Mouse (Mus musculus) heart, postnatal 25 days (tissue): ENCODE data around the gene Utp4. TPM values are rescaled to one million over a fixed set of nuclear protein-coding genes. Genes with fewer than 3 reads are reported as not detected.
"Not testable (repeated sequence)": the region's sequence is repeated elsewhere in the genome, so short reads cannot be mapped to it uniquely, and the experiment has no call there.

Source experiments
- DNase-seq: peaks from one replicate; pipeline ENCODE4 v3.0.0; 2022; ENCODE audit warnings: low spot score
- intact Hi-C: fragments of 180-260 bp; cut with DNase I; formaldehyde crosslinking; loops from one replicate; pipeline ENCODE4 v1.15.1; 2025
- total RNA-seq, 2 experiments: library from RNA; stranded (reverse); gene quantifications; 2 replicates each; pipeline ENCODE4 v1.2.3; 2021

The Utp4 gene
- total RNA-seq, 2 experiments from 2014 or later: 17.7 to 19.1 TPM

DNA sequence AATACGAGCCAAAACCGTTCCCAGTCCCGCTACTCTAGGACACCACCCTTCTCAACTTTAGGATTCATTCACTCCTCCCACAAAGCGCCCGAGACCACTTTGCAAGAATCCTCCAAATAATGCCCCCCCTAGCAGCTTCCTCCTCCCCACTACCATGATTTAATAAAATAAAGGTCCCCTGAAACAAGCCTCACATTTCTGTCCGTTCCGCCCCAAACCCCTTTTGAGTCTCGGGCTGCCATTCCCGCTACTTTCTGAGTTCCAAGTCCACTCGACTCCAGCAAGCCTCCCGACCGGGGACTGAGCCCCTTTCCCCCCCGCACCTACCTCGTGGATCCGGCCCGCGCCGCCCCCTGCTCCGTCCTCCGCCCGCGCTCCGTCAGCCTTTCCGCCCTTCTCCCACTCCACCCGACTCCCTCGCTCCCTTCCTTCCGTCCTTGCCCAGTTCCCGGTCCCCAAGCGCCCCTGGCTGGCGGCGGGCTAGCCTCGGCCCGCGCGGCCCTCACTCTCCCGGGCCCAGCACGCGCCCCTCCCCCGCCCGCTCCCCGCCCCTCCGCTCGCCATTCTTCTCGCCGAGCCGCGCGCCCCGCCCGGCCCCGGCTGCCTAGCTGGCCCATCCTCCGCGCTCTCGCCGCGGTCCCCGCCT is 507 bp upstream of the Utp4 start:
- intact Hi-C loops: loop anchor here (5.0 kb wide), 1 partner anchor 44 kb away; the partner anchor contains the start of gene Sntb2

DNA sequence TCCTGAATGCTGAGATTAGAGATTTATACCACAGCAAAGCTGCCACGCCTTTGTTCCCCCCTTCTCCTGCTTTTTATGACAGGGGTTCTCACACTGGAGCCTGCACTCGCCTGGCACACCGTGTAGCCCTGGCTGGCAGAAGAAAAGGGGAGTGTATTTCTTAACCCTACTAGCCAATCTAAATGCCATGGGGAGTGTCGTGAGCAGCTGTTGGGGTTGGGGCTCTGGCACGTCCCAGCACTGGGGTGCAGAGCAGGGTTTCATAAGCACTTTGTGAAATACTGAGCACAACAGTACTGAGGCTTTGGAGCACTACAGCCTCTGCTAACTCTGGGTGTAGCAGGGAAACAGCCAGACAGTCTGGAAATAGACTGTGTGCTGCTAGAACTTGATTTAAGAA is 6.0 kb downstream of the Utp4 start:
- DNase-seq: no peak

More for the DNA sequence above, 507 bp upstream of the Utp4 start:
- DNase-seq: no peak

DNA sequence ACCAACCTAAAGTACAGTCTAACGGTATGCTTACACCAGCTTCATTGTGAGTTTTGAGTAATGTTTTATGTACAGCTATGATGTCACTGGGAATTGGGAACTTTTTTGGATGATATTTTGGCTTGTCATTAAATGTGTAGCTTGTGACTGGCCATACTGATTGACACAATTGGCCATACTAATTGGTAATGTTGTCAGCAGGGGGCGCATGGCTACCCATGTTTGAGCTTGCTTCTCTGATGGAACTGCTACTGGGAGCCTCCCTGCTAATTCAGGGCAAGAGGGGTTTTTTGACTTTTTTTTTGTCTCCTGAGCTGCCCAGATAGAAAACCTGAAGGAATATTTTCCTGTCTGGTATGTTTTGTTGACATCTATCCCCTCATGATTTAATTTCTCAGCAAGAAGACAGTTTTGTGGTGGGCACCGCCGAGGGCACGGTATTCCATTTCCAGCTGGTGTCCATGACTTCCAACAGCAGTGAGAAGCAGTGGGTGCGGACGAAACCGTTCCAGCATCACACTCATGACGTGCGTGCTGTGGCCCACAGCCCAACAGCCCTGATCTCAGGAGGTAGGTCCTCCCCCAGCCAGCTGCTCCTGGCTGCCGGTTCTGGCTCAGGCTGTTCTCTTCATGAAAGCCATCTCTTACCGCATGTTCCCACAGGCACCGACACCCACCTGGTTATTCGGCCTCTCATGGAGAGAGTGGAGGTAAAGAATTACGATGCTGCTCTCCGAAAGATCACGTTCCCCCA is 12.5 kb downstream of the Utp4 start:
- intact Hi-C loops: loop anchor here (1.0 kb wide), 1 partner anchor 96 kb away; no protein-coding TSS in a partner anchor
- peak; percentile 65 for DNase-seq

More for the DNA sequence above, 6.0 kb downstream of the Utp4 start:
- intact Hi-C loops: no loop called here

DNA sequence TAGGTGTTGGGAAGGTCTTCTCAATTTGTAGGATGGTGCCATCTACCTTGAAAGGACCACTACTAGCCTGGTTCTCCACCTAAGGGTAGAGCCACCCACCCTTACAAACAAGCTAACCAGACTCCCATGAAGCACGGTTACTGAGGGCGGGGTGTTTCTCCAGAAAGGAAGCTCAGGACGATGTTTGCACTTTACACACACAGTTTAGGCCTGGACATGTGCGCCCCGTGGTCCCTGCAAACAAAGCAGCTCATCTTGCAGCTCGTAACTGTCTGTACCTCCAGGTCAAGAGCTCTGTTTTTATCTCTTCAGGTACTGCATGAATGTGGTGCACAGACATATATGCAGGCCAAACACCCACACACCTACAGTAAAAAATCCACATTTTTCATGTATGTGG is 13.2 kb downstream of the Utp4 start:
- no peak for DNase-seq
- intact Hi-C loops: no loop called here

DNA sequence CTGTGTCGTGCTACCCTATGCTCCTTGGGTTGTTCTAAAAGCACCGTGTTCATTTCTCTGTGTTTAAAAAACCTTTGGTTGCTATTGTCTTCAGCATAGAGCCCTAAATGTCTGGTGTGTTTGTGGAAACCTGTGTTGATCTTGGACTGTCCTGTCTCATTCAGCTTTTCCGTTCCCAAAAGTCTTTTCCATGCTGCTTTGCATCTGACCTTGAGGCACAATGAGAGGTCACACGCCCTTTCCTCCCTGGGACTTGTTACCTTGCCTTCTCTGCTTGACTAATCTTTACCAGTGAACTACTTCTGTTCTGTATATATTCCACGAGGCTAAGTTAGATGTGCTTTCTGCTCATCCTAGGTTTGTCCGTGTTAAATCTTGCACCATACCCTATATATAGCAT is 14.0 kb downstream of the Utp4 start:
- intact Hi-C loops: no loop called here

DNA sequence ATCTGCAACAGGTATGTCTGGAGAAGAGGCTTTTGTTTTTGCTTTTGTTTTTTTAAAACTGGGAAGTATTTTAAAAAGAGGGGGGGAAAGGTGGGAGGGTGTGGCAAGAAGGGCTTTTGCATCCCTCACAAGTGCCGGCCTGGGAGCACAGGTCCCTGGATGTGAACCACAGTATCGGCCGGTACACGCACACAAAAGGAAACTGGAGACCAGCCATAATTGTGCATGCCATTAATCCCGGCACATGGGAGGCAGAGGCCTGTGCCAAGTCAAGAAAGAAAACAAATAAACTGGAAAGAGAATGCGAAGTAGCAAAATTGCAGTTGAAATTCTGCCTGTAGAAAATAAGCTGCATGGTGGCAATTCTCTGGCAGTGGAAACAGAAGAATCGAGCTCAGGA is 14.9 kb downstream of the Utp4 start:
- DNase-seq: no peak
- intact Hi-C loops: no loop called here

More for the DNA sequence above, 14.0 kb downstream of the Utp4 start:
- no peak for DNase-seq

DNA sequence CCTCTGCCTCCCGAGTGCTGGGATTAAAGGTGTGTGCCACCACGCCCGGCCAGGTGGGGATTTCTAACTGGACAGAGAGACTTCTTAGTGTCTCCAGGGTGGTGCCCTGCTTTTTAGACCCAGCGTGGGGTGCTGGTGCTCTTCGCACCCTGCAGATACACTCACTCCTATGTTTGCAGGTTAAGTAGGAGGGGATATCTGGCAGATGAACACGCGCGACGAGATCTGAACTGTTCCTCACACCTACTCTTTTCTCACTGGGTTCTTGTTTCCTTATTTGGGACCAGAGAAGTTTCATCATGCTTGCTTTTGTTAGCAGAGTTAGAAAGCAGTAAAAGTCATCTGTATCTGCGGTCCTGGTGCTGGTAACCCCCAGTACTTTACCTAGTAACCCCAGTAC is 20.2 kb downstream of the Utp4 start:
- DNase-seq: no peak
- intact Hi-C loops: no loop called here

DNA sequence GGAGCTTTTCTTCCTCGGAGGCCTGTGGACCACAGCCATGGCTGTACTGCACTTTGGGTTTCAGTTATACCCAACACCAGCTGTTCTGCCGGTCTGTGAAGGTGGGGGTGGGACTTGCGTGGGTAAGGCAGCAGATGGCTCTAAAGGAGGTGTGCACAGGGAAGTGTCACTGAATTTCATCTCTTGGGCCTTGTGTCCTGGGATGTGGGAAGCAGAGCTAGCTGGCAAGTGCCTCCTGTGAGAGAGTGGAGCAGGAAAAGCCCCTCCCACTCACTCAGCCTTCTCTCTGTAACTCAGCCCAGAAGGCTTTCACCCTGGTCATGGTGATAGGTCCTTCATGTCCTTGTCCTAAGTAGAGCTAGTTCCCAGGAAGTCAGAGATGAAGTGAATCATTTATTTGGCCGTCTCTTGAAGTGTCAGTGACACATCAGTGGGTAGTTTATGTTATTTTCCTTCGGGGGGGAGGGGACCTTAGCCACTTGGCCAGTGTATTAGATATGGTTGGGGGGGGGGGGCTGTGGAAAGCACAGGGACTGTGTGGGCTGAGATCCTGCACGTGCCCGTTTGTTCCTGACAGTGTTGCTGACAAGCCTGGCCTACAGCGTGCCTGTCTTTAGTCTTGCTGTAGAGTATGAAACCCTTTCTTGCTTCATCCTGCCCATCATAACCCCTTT is 26.4 kb downstream of the Utp4 start:
- no peak for DNase-seq
- intact Hi-C loops: no loop called here

DNA sequence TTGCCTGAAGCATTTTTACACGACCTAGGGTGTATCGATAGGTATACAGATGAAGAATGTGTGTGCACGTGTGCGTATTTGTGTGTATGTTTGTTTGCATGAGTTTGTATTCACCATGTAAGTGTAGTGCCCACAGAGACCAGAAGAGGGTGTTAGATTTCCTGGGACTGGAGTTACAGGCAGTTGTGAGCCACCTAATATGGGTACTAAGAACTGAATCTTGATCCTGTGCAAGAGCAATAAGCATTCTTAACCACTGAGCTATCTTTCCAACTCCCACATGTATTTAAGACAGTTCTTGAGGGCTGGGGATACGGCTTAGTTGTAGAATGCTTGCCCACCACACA is 26.9 kb downstream of the Utp4 start:
- no peak for DNase-seq

DNA sequence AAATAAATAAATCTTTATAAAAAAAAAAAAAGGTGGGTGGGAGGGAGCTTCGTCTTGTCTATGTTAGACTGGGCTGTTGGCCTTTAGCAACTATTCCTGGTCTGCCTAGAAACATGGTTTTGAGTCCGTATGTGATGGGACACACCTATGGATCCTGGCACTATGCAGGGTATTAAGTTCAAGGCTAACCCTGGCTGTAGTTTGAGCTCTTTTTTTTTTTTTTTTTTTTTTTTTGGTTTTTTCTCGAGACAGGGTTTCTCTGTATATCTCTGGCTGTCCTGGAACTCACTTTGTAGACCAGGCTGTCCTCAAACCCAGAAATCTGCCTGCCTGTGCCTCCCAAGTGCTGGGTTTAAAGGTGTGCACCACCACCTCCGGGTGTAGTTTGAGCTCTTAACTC is 30.6 kb downstream of the Utp4 start:
- intact Hi-C loops: no loop called here
- DNase-seq: no peak

More for the DNA sequence above, 26.9 kb downstream of the Utp4 start:
- intact Hi-C loops: no loop called here

DNA sequence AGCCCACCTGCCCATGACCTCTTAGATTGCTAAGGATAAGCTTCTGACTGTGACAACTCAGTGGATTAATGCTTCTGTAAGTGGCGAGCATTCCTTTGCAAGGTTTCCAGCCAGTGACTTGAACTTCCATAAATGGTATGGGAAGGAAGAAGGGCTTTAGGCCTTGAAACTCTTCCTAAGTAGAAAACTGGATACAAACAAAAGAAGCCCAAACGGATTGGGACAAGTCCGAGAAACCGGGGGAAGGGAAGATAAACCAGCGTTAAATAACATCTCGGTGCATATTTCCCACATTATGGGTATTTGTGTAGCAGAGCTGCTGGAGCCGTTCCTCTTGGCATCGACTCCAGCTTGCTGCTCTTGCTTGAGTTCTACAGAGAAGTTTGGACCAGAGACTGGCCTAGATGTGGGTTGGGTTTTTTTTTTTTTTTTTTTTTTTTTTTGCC is 31.5 kb downstream of the Utp4 start:
- peak; percentile 30 for DNase-seq
- intact Hi-C loops: loop anchor here (5.0 kb wide), 1 partner anchor 77 kb away; no protein-coding TSS in a partner anchor

DNA sequence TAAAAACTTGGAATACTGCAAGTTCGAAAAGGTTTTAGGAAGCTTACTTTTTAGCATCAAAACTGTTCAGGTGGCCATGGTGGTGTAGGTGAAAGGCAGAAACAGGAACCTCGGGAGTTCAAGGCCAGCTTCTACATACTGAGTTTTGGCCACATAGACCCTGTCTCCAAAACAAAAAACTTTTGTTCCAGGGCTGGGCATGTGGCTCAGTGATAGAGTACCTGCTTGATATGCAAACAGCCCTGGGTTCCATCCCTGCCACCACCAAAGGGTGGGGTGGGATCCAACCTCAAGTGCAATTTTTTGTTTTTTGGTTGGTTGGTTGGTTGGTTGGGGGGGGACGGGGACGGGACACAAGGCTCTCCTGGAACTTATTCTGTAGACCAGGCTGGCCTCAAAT is 32.0 kb downstream of the Utp4 start:
- intact Hi-C loops: loop anchor here (5.0 kb wide), 1 partner anchor 77 kb away; no protein-coding TSS in a partner anchor
- DNase-seq: no peak

DNA sequence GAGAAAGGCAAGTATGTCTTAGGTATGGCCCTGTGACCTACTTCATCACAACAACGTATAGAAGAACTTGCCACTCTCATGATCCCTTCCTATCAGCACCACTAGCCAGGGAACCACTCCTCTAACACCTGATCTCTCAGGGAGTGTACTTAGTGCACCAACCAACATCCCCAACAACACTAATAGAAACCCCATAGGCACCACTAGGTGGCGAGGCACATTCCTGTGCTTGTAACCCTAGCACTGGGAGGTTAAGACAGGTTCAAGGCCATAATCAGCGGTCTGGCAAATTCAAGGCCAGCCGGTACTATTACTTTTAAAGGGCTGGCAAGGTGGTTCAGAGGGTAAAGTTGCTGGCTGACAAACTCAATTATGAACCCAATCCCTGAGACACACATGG is 33.8 kb downstream of the Utp4 start:
- intact Hi-C loops: loop anchor here (5.0 kb wide), 1 partner anchor 75 kb away; no protein-coding TSS in a partner anchor
- DNase-seq: no peak

DNA sequence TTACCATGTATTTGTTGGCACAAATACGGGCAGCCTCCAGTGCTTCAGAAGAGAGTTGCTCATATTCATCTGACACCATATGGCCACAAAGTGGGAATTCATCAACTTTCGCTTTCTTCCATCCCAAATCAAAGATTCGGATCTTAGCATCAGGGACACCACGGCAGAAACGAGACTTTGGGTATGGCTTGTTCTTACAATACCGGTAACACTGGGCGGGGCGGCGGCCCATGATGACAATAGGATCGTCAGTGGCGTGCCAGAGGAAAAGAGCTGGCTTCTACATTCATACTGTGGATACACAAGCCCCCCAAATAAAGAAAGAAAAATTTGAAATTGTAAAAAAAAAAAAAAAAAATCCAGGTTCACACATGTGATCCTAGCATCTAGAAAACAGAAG is 34.7 kb downstream of the Utp4 start:
- DNase-seq: not testable (repeated sequence)
- intact Hi-C loops: loop anchor here (5.0 kb wide), 1 partner anchor 74 kb away; no protein-coding TSS in a partner anchor

DNA sequence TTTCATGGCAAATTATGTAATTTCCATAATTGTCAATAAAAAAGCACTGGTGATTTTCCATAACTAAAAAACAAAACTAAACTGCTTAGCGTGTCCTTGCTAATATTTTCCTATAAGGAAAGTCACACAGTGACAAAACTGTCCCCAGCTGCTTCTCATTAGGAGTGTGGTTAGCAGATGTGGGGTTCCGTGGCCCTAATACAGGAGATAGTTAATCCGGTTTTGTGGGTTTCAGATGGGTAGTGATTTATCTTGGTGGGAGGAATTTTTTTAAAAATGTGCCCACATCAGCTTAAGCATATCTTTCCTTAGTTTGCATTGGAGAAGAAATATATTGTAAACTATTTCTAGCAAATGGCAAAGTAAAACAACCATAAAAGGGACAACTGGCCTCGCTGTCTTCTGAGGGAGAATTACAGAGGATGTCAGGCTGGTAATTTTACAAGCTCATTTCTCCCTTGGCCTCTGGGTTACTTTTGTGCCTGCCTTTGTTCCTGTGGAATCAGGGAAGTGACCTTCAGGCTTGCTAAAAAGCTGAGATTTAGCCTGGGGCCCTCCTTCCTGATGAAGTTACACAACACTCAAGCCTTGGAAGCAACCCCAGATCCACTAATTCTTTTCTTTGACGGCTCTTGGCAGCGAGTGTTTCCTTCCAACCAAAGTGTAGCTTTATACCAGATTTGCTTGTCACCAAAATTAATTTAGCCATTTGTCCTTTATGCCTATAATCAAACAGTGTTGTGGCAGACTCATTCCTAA is 35.9 kb downstream of the Utp4 start:
- intact Hi-C loops: loop anchor here (5.0 kb wide), 1 partner anchor 73 kb away; no protein-coding TSS in a partner anchor
- DNase-seq: peak; percentile 49

DNA sequence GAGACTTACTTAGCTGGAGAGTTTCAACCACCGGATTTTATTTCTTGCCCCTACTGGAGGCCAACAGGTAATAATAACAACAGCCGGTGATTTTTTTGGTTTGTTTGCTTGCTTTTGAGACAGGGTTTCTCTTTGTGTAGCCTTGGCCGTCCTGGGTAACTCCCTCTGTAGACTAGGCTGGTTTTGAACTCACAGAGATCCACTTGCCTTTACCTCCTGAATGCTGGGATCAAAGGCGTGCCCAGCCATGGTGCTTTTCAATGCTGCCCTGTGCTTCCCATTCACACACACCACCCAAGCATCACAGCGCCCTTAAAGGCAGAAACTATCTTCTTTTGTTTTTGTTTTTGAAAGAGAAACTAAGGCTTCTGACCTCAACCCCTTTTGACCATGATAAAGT is 36.5 kb downstream of the Utp4 start:
- intact Hi-C loops: loop anchor here (5.0 kb wide), 1 partner anchor 72 kb away; no protein-coding TSS in a partner anchor
- no peak for DNase-seq

DNA sequence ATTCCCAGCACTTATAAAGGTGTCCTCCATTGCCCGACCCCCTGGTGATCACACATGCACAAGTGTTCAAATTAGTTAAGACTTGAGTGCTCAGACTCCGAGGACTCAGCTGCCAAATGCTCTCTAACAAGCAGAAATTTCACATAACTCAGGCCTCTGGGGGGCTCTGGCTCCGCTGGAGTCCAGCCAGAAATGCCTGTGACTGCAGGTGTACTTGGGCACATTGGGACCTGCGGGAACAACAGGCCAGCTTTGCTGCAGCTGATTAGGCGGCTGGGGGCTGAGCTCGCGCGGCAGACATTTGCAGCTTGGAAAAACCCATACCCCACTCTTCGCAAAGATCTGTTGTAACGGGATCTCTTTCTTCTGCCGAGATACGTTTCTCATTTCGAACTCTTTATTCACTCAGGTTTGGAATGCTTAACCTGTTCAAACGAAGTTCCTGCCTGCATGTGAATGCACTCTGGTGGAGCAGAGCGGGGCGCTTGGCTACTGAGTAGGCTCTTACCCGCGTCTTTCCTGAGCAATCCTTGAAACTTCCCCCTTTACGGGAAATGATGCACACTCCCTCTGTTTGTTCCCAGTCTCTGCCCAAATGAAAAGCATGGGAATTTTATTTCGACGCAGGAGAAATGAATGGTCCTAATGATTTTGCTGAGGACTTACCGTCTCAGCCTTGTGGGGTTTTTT is 39.1 kb downstream of the Utp4 start:
- intact Hi-C loops: no loop called here
- DNase-seq: no peak

DNA sequence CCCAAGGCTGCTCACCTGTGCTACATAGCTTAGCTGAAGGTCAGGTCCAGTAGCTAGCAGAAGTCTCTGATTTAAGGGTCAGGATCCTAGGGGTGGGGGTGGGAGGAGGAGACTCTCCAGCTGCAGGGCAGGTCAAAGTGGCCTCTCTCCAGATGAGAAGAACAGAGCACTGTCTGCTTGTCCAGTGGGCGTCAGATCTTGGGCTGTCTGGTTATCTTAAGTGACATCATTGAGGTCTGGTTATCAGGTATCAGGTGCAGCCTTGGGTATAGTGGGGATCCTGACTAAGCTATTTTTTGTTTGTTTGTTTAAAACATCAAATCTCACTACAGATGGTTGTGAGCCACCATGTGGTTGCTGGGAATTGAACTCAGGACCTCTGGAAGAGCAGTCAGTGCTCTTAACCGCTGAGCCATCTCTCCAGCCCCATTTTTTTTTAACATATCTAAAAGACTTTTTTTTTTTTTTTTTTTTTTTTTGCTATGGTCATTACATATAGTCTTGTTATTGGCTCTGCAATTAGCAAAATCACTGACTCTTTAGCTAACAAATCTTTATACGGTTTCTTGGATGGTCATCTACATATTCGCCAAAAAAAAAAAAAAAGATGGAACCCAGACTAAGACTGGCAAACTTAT is 40.2 kb downstream of the Utp4 start:
- DNase-seq: no peak
- intact Hi-C loops: no loop called here
